Mouse (Mus musculus) forelimb bud, embryonic 11.5 days (tissue): ENCODE measurements around the gene Capn2.

Experiments
- DNase-seq: peaks from one replicate; pipeline ENCODE4 v3.0.0-alpha.2; 2012; ENCODE audit warnings: low read depth, low spot score

Capn2 gene

GRCm38 (mm10) chr1:182525601-182526000 lies 8.2 kb upstream of the Capn2 start:
- DNase-seq: no peak

GRCm38 (mm10) chr1:182523692-182524091 lies 6.3 kb upstream of the Capn2 start:
- DNase-seq: no peak

GRCm38 (mm10) chr1:182522961-182523360 lies 5.6 kb upstream of the Capn2 start:
- DNase-seq: no peak

GRCm38 (mm10) chr1:182520938-182521500 lies 3.6 kb upstream of the Capn2 start:
- no peak for DNase-seq

GRCm38 (mm10) chr1:182520091-182520937 lies 2.9 kb upstream of the Capn2 start:
- peak; percentile 61 for DNase-seq

GRCm38 (mm10) chr1:182519341-182519740 lies 1.9 kb upstream of the Capn2 start:
- no peak for DNase-seq

DNA sequence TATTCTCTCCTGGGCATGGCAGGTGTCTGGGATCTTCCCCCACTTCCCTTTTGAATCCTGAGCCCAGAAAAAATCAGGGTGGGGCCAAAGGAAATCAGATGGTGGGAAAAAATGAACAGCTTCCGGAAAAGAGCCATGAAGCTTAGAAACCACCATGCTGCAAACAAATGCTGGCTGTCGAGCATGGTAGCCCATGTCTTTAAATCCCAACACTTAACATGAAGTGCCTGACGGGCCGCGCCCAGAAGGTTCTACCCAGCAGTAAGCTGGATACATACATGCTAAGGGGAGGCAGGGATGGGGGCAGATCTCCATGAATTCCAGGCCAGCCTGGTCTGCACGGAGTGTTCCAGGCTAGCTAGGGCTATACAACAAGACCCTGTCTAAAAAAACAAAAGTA lies 1.4 kb upstream of the Capn2 start:
- DNase-seq: no peak

- no peak for DNase-seq
Measured at GRCm38 (mm10) chr1:182518143-182518680, 804 bp upstream of the Capn2 start.

DNA sequence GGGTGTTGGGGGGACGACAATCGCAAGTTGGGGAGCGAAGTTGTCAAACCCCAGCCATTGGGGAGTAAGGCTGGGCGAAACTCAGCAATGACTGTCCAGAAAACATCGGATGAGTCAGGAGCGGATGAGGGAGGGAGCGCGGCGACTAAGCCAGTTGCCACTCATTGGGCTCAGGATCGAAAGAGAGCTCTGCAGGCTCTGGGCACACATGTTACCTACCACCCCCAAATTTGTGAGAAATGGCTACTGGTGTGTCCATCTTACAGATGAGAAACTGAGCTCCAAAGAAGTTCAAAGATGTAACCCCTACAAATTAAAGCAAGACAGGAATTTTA lies 236 bp upstream of the Capn2 start:
- DNase-seq: no peak

GRCm38 (mm10) chr1:182514803-182515590 lies 2.4 kb downstream of the Capn2 start:
- no peak for DNase-seq

DNA sequence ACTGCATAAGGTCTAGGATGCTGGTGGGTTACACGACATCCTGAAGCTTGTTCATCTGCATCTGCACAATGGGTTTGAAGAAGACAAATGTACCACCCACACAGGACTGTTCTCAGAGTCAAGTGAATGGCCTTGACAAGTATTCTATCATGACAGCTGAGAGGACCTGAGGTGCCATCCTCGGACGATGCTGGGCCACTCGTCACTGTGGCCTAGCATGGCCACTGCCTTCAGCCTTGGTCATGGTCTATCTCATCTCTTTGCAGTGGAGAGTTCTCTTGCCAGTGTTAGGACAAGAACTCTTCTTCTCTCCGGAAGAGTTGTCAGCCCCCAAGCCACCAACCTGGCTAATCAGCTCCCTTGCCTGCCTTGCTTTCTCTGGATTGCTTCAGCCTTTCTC lies 3.7 kb downstream of the Capn2 start:
- no peak for DNase-seq

GRCm38 (mm10) chr1:182512901-182513410 lies 4.5 kb downstream of the Capn2 start:
- no peak for DNase-seq

DNA sequence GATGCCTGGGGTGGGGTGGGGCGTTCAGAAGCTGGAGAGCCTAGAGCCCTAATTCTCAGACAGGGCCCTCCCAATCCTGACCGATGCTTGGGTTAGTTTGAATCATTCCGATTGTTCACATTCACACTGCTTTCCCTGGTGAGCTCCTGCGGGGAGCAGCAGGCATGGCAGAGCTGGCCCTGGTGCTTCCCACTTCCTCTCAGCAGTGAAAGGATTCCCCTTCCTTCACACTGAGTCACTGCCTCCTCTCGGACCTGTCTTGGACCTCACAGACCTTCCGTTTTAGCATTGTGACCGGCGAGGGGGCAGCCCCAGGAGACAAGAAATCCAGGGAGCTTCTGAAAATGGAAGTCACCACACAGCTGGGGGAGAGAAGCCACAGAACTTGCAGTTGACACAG lies 5.6 kb downstream of the Capn2 start:
- no peak for DNase-seq

DNA sequence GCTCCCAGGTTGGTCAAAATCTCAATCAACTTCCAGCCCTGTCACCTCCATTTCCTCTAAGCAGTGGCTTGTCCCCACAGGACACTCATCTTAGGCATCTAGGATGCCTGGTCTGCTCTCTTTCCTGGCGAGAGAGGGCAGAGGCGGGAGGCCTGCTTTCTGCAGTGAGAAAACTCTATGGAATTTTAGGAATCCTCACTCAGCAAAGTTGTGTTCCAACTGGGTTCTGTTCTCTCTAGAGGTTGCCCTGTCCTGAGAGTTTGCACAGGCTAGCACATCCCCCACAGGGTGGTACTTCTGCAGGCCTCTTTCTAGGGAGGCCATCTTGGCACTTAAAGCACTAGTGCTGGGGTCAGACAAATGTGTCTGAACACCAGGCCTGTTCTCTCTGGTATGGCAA lies 6.3 kb downstream of the Capn2 start:
- no peak for DNase-seq

DNA sequence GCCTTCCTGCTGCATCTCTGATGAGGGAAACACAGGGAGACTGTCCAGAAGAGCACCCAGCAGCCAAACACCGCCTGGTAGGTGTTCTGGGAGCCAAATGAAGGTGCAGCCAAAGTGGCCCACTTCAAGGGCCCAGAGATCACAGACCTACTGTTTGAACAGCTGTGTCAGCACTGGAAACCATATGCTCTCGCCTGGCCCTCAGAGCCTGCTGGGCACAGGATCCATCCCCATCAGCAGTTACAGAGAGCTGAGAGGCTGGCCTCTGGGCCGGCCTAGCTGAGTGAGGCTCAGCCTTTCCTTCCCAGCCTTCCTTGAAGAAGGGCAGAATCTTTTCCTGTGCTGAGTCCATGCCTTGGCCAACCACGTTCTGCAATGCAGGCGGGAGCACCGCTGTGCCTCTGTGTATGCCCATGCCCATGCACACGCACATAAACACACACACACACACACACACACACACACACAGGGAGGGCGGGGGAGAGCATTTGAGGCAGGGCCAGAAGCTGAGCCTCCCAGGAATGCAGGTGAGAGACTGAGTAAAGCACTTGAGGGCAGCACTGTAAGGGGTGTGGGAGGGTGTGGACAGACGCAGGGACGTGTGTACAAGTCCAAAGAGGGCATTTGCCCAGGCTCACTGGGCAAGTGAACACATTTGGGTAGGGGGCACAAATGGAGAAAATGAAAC lies 8.2 kb downstream of the Capn2 start:
- DNase-seq: no peak

- DNase-seq: no peak
Measured at GRCm38 (mm10) chr1:182506229-182506986, 11.0 kb downstream of the Capn2 start.

GRCm38 (mm10) chr1:182505291-182505690 lies 12.1 kb downstream of the Capn2 start:
- DNase-seq: no peak

DNA sequence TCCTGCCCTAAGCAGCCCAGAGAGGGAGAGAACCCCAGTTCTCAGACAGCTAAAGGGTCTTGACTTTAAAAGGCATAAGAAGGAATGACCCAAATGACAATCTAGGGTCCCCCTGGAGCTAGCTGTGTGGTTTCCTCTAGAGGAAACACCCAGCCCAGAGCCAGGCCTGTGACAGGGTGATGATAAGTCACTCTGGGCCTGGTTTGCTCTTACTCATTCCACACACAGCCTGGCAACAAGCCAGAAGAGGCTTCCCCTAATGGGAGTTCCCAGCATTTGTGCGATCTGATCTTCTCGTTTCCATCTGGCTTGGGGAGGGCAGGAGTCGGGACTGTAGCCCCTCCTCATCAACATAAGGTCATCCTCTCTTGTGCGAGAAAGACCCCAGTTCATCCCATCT lies 13.2 kb downstream of the Capn2 start:
- no peak for DNase-seq

DNA sequence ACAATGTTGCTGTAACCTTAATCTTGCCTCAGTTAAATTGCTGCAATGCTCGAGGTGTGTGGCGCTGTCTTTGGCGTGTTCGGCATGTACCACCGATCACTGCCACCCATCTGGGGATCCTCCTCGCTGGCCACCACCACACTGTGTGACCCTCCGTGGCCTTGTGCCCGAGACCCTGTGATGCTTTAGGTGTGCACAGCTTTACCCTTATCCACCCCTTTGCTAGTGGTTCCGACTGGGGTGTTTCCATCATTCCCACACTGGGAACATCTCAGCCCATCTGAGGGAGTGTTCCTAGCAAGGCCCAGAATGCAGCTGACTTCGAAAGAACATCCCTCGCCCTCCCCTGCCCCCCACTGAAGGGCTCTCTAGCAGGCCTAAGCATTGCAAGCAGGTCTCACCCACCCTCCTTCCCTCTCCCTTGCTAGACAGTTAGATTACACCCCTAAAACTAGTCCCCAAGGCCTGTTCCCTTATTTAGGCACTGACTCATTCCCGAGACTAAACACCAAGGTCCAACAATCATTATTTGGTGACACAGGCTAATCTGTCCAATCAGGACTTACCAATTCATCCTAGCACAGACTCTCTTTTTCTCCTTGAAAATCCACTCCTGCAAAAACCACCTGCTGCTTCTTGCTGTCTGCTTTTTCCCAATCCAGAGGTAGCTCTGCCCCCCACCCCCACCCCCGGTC lies 14.1 kb downstream of the Capn2 start:
- DNase-seq: no peak

- DNase-seq: no peak
Measured at GRCm38 (mm10) chr1:182502491-182503050, 14.8 kb downstream of the Capn2 start.
